Mouse (Mus musculus) heart, adult 2 months (tissue): ENCODE data around the gene Lrsam1. TPM values are rescaled to one million over a fixed set of nuclear protein-coding genes. Genes with fewer than 3 reads are reported as not detected.

Source experiments
- DNase-seq, 2 experiments: peaks; one replicate each; pipeline ENCODE4 v3.0.0; 2021
- H3K27ac ChIP-seq: fragments of 200-600 bp; 2 replicates; pipeline ENCODE4 v1.8.1; 2022
- H3K27me3 ChIP-seq: fragments of 200-500 bp; 2 replicates; pipeline ENCODE4 v1.6.1; 2012; ENCODE audit warnings: mild to moderate bottlenecking, low read length, inconsistent platforms, mixed read lengths; ENCODE audit not compliant: control insufficient read depth, insufficient read depth
- H3K36me3 ChIP-seq: fragments of 200-500 bp; 2 replicates; pipeline ENCODE4 v1.6.1; 2012; ENCODE audit warnings: low read length, inconsistent platforms; ENCODE audit not compliant: control insufficient read depth, insufficient read depth
- H3K4me1 ChIP-seq: fragments of 200-500 bp; 2 replicates; pipeline ENCODE4 v1.6.1; 2011; ENCODE audit warnings: low read length; ENCODE audit not compliant: control insufficient read depth, insufficient read depth
- H3K4me3 ChIP-seq: fragments of 200-600 bp; 2 replicates; pipeline ENCODE4 v1.8.1; 2022
- H3K79me2 ChIP-seq: fragments of 200-500 bp; replicated peaks from 2 replicates; pipeline ENCODE4 v1.6.1; 2012; ENCODE audit warnings: mild to moderate bottlenecking, inconsistent platforms, low read length, moderate library complexity, mixed read lengths; ENCODE audit not compliant: control insufficient read depth, insufficient read depth
- H3K9ac ChIP-seq: fragments of 200-500 bp; 2 replicates; pipeline ENCODE4 v1.6.1; 2012; ENCODE audit warnings: low read depth, mild to moderate bottlenecking, control low read depth, inconsistent platforms, low read length, mixed read lengths
- CTCF ChIP-seq: fragments of 200-600 bp; IDR thresholded peaks from 2 replicates; pipeline ENCODE4 v1.8.1; 2022; ENCODE audit warnings: antibody characterized with exemption, mild to moderate bottlenecking, moderate library complexity
- EP300 ChIP-seq: fragments of 200-500 bp; IDR thresholded peaks from 2 replicates; pipeline ENCODE4 v1.6.1; 2011; ENCODE audit warnings: low read depth, low read length, control low read depth; ENCODE audit not compliant: insufficient read depth
- POLR2A ChIP-seq: fragments of 200-500 bp; IDR thresholded peaks from 2 replicates; pipeline ENCODE4 v1.6.1; 2011; ENCODE audit warnings: mild to moderate bottlenecking, low read depth, low read length, control low read depth; ENCODE audit not compliant: insufficient read depth
- WGBS: fragments of 180-500 bp; shearing (Covaris S2); methylation state at CpG from one replicate; pipeline ENCODE4 v1.1.7; 2018; 5-methylcytosine and 5-hydroxymethylcytosine counted together
- intact Hi-C: fragments of 180-260 bp; cut with DNase I; formaldehyde crosslinking; loops from one replicate; pipeline ENCODE4 v1.15.1; 2025
- polyA plus RNA-seq: library from polyadenylated mRNA; depleted of rRNA; stranded (reverse); fragments of >200 nt; gene quantifications from 2 replicates; pipeline ENCODE4 v1.2.3, GENCODE M21; 2012; rRNA removed
- total RNA-seq, 2 experiments: library from RNA; stranded (reverse); gene quantifications; 2 replicates each; pipeline ENCODE4 v1.2.3; 2021

The Lrsam1 gene
- total and polyA plus RNA-seq, 3 experiments: 11.4 to 16.3 (median 12.6) TPM

- H3K4me3 ChIP-seq: peak overlapping the region; percentile 95
- TF ChIP-seq EP300: no peak
- no peak for TF ChIP-seq CTCF
- no peak for TF ChIP-seq POLR2A
- peak overlapping the region; percentile 88 for H3K9ac ChIP-seq
- 24% methylated on average over 5 of the region's 5 CpGs for WGBS
- H3K36me3 ChIP-seq: no peaks in the 10 kb centered on the region
- H3K4me1 ChIP-seq: peaks cover 26% of the 10 kb centered on the region
- H3K27ac ChIP-seq: peak overlapping the region; percentile 83
- intact Hi-C loops: no loop called here
- DNase-seq: no peak
- H3K27me3 ChIP-seq: no peaks in the 10 kb centered on the region
- H3K79me2 ChIP-seq: peaks cover 1% of the 10 kb centered on the region; the same call in 1 of the 2 replicates
These were observed 84.1 kb downstream of the Lrsam1 start for GRCm38 (mm10) chr2:32877303-32877702.

GRCm38 (mm10) chr2:32876490-32877302, 84.7 kb downstream of the Lrsam1 start:
- 6% methylated on average over 20 of the region's 20 CpGs for WGBS
- H3K27ac ChIP-seq: peak overlapping the region; percentile 83
- no peaks in the 10 kb centered on the region for H3K27me3 ChIP-seq
- H3K36me3 ChIP-seq: no peaks in the 10 kb centered on the region
- peaks cover 1% of the 10 kb centered on the region; the same call in 1 of the 2 replicates for H3K79me2 ChIP-seq
- H3K4me3 ChIP-seq: peak overlapping the region; percentile 95
- peak; percentile 40 to 57 for DNase-seq
- H3K9ac ChIP-seq: peak overlapping the region; percentile 88
- intact Hi-C loops: no loop called here
- peaks cover 23% of the 10 kb centered on the region for H3K4me1 ChIP-seq
- TF ChIP-seq CTCF (no peak), POLR2A (no peak), EP300 (no peak)

- H3K27ac ChIP-seq: peak within 1 kb of the TSS; percentile 83
- peaks cover 18% of the 10 kb centered on the region for H3K4me1 ChIP-seq
- H3K36me3 ChIP-seq: no peaks in the 10 kb centered on the region
- no peaks in the 10 kb centered on the region for H3K27me3 ChIP-seq
- WGBS: under 1% methylated on average over 67 of the region's 68 CpGs
- peaks cover 1% of the 10 kb centered on the region; the same call in 1 of the 2 replicates for H3K79me2 ChIP-seq
- intact Hi-C loops: loop anchor here (2.0 kb wide), 1 partner anchor 37 kb away; no protein-coding TSS in a partner anchor
- TF ChIP-seq EP300: 0 out of 2 replicates have a peak, but pooled peaks have one; percentile 29
- TF ChIP-seq CTCF: no peak
- TF ChIP-seq POLR2A: peak; percentile 81
- peak; percentile 89 to 92 for DNase-seq
- peak within 1 kb of the TSS; percentile 95 for H3K4me3 ChIP-seq
- peak within 1 kb of the TSS; percentile 88 for H3K9ac ChIP-seq
These were observed 85.5 kb downstream of the Lrsam1 start, which contains the start of gene Fam129b for GRCm38 (mm10) chr2:32875675-32876489. TSS of gene Fam129b (plus strand) at chr2:32876114.

Other genes with a start within 250 kb of the Lrsam1 start
- 10 to 100 TPM; 21.0 to 25.3 TPM for gene Cdk9, start 248.5 kb downstream of the Lrsam1 start, total RNA-seq
- gene Cdk9, start 248.5 kb downstream of the Lrsam1 start, polyA plus RNA-seq: 42.3 and 49.3 TPM in 2 replicates
- gene Sh2d3c, start 240.6 kb downstream of the Lrsam1 start, total RNA-seq: 10 to 100 TPM; 27.1 to 28.9 TPM
- 38.7 and 52.8 TPM in 2 replicates for gene Sh2d3c, start 240.6 kb downstream of the Lrsam1 start, polyA plus RNA-seq
- not detected for gene 6330409D20Rik, start 220.6 kb downstream of the Lrsam1 start, total RNA-seq
- gene 6330409D20Rik, start 220.6 kb downstream of the Lrsam1 start, polyA plus RNA-seq: not detected in 2 replicates
- gene Tor2a, start 204.4 kb downstream of the Lrsam1 start, total RNA-seq: 1 to 10 TPM; 8.2 to 9.4 TPM
- 19.4 and 22.2 TPM in 2 replicates for gene Tor2a, start 204.4 kb downstream of the Lrsam1 start, polyA plus RNA-seq
- under 1 TPM; 0.10 to 0.11 TPM for gene Ttc16, start 186.0 kb downstream of the Lrsam1 start, total RNA-seq
- gene Ttc16, start 186.0 kb downstream of the Lrsam1 start, polyA plus RNA-seq: 0.61 and 0.98 TPM in 2 replicates
- gene Ptrh1, start 185.8 kb downstream of the Lrsam1 start, total RNA-seq: 1 to 10 TPM; 2.4 to 4.2 TPM
- gene Ptrh1, start 185.8 kb downstream of the Lrsam1 start, polyA plus RNA-seq: 2.2 and 3.3 TPM in 2 replicates
- gene Cfap157, start 177.2 kb downstream of the Lrsam1 start, total RNA-seq: not detected
- gene Cfap157, start 177.2 kb downstream of the Lrsam1 start, polyA plus RNA-seq: 0.12 TPM in 1 of 2 replicates, not detected in the other
- 10 to 100 TPM in 1 of 2 experiments, 1 to 10 TPM in 1; 9.8 to 11.4 TPM for gene Stxbp1, start 114.4 kb downstream of the Lrsam1 start, total RNA-seq
- 14.4 and 15.6 TPM in 2 replicates for gene Stxbp1, start 114.4 kb downstream of the Lrsam1 start, polyA plus RNA-seq
- 10 to 100 TPM; 19.5 to 20.0 TPM for gene Fam129b, start 85.5 kb downstream of the Lrsam1 start, total RNA-seq
- 21.0 and 21.5 TPM in 2 replicates for gene Fam129b, start 85.5 kb downstream of the Lrsam1 start, polyA plus RNA-seq
- 10 to 100 TPM; 60.6 to 64.0 TPM for gene Rpl12, start 55 bp downstream of the Lrsam1 start, total RNA-seq
- gene Rpl12, start 55 bp downstream of the Lrsam1 start, polyA plus RNA-seq: 150 and 174 TPM in 2 replicates
- gene Slc2a8, start 20.5 kb upstream of the Lrsam1 start, total RNA-seq: 10 to 100 TPM; 12.8 to 16.6 TPM
- 25.2 and 35.7 TPM in 2 replicates for gene Slc2a8, start 20.5 kb upstream of the Lrsam1 start, polyA plus RNA-seq
- 1 to 10 TPM; 3.6 to 3.8 TPM for gene Garnl3, start 170.0 kb upstream of the Lrsam1 start, total RNA-seq
- gene Garnl3, start 170.0 kb upstream of the Lrsam1 start, polyA plus RNA-seq: 1.9 and 2.3 TPM in 2 replicates